Mouse (Mus musculus): ENCODE measurements at regions not wholly inside any gene's neighbourhood (a gene's known extent, or its start where the extent isn't known, plus 50 kb on each side); places are given as distances from the start of the nearest gene placed in this dataset.

DNA sequence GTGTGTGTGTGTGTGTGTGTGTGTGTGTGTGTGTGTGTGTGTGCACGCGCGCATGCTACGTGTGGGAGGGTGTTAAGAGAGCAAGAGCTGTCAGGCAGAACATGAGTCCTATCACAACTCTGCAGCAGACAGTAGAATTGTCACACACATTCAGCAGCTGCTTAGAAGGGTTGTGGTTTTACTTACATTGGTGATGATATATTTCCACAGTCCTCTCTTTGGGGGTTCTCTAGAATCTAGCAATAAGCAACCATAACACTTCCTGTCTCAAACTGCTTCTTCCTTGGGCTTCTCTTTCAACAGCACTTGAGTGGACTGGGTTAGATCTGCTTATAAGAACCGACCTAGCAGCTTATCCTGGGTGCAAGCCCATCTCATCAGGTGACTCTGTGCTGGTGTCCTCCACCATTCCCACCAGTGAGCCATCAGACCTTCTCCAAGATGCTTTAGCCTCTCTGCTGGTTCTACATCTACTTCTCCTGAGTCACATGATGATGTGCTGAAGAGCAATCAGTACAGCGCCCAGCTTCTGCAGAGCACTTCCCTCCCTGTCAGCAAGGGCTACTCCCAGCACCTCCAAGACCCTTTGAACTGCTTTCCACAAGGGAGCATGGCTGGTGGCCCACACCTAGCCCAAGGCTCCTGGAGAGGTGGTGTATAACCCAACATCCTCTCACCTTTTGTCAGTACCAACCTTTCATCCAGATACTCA lies 222.6 kb downstream of the Wdr11 start:
- DNase-seq (ENCODE audit: low read depth) = no peak

GRCm38 (mm10) chr7:129818833-129819232 lies 227.2 kb downstream of the Wdr11 start:
- no peak for DNase-seq (ENCODE audit: low read depth)

- no peak for DNase-seq (ENCODE audit: low read depth)
Measured at GRCm38 (mm10) chr7:129819651-129820050, 228.0 kb downstream of the Wdr11 start.

DNA sequence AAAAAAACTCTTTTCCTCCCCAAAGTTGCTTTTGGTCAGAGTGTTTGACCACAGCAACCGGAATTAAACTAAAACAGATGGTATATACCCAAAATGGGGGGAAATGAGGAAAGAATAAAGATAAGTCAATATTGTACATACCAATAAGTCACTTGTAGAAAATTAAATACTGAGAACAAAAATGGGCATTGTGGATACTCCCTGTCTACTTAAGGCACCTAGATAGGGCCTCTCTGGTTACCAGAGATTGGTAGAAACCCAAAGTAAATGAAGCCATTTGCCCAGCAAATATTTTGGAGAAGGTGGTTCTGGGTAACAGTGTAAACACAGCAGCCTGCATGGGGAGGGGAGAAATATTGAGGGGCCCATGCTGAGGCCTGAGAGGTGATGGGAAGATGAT lies 237.3 kb downstream of the Wdr11 start:
- DNase-seq (ENCODE audit: low read depth) = no peak

DNA sequence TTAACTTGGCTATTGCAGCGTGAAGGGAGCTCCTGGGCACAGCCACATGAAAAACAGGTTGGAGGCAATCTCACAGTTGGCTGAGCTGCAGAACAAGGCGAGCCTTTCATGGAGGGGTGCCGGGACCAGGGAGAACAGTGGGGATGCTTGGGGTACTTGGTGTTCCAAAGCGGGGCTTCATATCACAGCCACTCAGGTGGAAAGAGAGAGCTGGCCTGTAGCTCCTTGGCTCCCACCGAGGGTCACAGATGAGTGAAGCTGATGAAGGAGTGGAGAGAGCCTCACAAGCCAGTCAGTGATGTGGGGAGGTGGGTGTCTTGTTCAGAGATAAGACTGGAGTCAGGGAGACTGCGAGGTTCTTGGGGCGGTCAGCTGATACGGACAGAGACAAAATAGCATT lies 241.2 kb downstream of the Wdr11 start:
- no peak for DNase-seq (ENCODE audit: low read depth)

DNA sequence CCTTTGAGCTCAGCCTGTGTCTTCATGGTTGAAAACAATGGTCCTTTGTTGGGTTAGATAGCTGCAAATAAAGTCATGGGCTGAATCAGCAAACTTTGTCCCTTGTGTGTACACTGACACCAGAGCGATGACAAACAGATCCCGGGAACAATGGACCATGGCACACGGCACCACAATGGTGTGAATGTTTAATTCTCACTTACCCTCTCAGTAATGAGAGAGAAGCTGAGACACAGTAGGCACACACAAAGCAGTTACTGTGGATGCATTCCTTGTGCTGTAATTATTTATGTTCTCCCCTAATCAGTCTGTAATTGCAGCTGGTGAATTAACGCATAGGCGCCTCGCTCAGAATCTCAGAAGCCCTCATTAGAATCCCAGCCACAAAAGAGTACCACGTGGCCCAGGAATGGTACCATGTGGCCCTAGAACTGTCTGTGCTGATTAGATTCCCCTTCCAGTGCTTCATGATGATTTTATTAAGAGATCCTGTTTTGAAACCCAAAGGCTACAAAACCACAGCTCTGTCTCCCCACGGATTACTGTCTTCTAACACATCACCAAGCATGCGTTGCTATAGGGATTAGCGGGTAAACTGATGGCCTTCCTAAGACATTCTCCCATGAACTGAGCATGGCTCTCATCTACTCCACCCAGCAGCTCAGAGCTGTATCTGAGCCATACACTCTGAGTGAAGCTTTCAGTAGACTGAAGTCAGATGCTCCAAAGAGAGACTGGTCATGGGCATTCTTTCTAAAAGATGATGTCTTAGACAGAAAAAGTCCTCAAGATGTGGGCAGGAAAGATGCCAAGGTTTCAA lies 250.8 kb downstream of the Wdr11 start:
- DNase-seq (ENCODE audit: low read depth) = no peak

- no peak for DNase-seq (ENCODE audit: low read depth)
Measured at GRCm38 (mm10) chr7:129847136-129847535, 255.5 kb downstream of the Wdr11 start.

GRCm38 (mm10) chr7:129853596-129853995 lies 261.9 kb downstream of the Wdr11 start:
- DNase-seq (ENCODE audit: low read depth) = no peak

GRCm38 (mm10) chr7:129854942-129855341 lies 263.3 kb downstream of the Wdr11 start:
- no peak for DNase-seq (ENCODE audit: low read depth)

DNA sequence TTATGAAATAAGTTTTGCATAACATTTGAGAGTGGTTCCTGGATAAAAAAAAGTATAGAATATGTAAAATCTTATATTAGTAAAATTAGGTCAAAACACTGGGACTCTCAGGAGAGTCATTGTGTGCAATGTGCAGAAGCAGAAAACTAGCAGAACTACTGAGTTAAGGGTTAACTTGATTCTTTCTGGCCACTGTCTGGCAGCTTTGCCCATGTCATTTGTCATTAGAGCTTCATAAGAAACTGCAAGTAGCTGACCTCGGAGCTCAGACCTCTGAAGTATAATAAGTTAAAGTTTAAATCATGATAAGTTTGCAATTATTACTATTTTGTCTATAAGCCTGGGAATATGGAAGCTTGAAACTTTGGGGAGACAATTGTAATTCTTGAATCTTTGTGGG lies 271.3 kb downstream of the Wdr11 start:
- no peak for DNase-seq (ENCODE audit: low read depth)

- no peak for DNase-seq (ENCODE audit: low read depth)
Measured at GRCm38 (mm10) chr7:129865536-129865935, 273.9 kb downstream of the Wdr11 start.

DNA sequence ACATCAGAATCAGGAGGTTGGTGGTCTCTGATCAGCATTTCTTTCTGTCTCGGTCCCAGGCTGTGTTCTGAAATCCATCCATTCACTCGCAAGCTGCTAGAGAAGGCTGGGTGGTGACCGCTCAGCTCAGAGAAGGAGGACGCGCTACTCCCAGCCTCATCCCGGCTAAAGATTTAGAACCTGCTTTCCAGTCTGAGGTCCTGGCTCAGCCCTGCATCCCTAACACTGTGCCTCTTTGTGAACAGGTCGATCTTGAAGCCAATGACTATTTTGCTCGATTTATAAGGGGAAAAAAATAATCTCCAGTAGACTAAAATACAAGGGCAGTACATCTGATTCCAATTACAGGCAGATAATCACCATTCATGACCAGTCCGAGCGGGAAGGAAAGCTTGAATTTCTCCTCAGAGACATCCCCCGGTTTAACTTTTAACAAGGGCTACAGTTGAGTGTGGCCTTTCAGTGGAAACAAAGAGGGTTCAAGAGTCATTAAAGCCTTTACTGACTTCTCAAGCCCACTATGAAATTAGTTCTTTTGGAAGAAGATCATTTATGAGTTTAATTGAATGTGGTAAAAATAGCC lies 280.6 kb downstream of the Wdr11 start:
- no peak for DNase-seq (ENCODE audit: low read depth)

DNA sequence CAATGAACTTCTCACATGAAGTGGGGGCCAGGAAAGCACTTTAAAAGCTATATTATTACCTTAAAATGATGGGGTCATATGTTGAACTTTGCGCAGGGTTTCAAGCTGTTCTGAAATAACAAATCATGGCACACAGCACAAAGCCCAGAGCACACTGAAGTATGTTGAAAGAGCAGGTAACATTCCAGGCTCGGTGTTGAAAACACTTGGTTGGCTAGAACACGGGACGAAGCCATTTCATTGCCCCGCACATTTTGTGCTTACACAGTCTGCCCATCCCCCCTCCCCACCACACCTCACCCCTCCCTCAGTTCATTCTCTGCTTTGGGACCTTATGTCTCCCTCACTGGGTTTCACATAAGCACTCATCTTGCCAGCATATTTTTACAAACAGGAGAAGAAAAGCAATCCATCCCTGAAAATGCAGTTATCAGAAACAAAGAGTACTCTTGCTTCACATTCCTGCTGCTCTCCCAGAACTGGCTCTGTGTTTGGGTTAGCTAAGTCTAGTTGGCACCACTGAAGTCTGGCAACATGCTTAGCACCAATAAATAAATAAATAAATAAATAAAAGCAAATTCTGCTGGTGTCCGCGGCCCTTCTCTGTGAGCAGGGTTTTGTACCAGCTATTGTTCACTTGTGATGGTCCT lies 284.7 kb downstream of the Wdr11 start:
- DNase-seq (ENCODE audit: low read depth) = no peak

- DNase-seq (ENCODE audit: low read depth) = no peak
Measured at GRCm38 (mm10) chr7:129876852-129877223, 285.2 kb downstream of the Wdr11 start.

- DNase-seq (ENCODE audit: low read depth) = no peak
Measured at GRCm38 (mm10) chr7:129896291-129896690, 304.6 kb downstream of the Wdr11 start.

DNA sequence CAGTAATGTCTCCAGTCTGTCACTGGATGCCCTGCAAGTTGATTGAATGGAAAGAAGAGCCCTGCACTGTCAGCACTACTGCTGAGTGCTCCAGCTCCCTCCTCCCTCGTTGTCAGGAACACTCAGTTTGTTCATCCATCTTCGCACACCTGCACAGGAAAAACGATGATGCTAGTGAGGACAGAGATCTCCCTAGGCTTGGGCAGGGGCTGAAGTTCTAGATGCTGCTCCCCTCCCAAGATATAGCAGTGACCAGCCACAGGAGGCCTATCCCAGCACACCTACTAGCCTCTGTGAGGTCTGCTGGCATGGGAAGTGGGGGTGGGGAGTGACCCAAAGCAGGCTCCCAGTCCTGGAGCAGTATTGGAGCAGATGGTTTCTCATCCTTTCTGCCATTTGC lies 305.8 kb downstream of the Wdr11 start:
- DNase-seq (ENCODE audit: low read depth) = no peak

GRCm38 (mm10) chr7:129902256-129902655 lies 310.6 kb downstream of the Wdr11 start:
- DNase-seq (ENCODE audit: low read depth) = no peak

- DNase-seq (ENCODE audit: low read depth) = no peak
Measured at GRCm38 (mm10) chr7:129903126-129903525, 311.5 kb downstream of the Wdr11 start.

GRCm38 (mm10) chr7:129906131-129906530 lies 314.5 kb downstream of the Wdr11 start:
- no peak for DNase-seq (ENCODE audit: low read depth)

- DNase-seq (ENCODE audit: low read depth) = no peak
Measured at GRCm38 (mm10) chr7:129908826-129909225, 317.2 kb downstream of the Wdr11 start.

GRCm38 (mm10) chr7:129909730-129910129 lies 318.1 kb downstream of the Wdr11 start:
- no peak for DNase-seq (ENCODE audit: low read depth)

DNA sequence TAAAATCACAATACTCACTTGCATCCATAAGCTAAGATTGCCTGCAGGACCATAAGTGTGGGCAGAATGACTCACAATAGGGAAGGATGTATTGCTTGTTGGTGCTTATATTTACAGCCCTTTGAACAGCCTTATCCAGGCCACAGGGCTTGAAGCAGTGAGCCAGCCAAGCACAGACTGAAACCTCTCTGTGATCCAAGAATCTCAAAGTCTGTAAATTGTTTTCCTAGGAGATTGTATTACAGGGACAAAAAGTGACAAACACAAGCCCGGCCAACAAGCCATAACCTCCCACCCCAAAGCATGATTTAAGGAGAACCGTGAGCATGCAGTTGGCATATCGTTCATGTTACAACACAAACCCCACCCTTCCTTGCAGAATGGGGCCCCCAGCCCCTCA lies 319.2 kb downstream of the Wdr11 start:
- DNase-seq (ENCODE audit: low read depth) = no peak

DNA sequence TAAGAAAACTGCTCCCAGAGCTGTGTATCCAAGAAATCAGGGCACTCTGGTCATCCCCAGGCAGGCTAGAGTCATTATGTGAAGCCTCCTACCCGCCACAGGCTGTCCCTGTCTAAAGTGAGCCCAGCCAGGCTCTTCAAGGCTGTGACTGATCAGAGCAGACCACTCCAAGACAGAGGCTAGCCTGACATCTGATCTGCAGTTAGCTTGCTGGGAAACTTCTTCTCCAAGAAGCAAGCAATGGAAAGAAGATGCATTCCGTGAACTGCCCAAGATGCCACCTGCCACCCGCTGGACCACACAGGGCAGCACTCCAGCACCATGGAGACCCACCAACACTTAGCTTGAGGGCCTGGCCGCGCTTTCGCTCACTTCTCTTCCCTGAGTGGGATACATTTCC lies 323.2 kb downstream of the Wdr11 start:
- no peak for DNase-seq (ENCODE audit: low read depth)

Measured in gonadal fat pad, adult 2 months (tissue).